Mouse (Mus musculus): ENCODE measurements around the gene Arpc3. TPM values are rescaled to one million over a fixed set of nuclear protein-coding genes. Genes with fewer than 3 reads are reported as not detected.

The Arpc3 gene
- total and polyA plus RNA-seq, 3 experiments, result 112 to 287 (median 250) TPM

Other genes starting within 250 kb of the Arpc3 start
- 100 to 1,000 TPM; 181 to 207 TPM for gene Ppp1cc, start 233.6 kb upstream of the Arpc3 start, total RNA-seq (2021)
- gene Ppp1cc, start 233.6 kb upstream of the Arpc3 start, polyA plus RNA-seq (2012; rRNA removed), result 36.4 and 36.6 TPM in 2 replicates
- gene Hvcn1, start 185.1 kb upstream of the Arpc3 start, total RNA-seq (2021), result 1 to 10 TPM; 1.8 to 2.4 TPM
- 2.5 and 3.7 TPM in 2 replicates for gene Hvcn1, start 185.1 kb upstream of the Arpc3 start, polyA plus RNA-seq (2012; rRNA removed)
- gene Tctn1, start 127.4 kb upstream of the Arpc3 start, total RNA-seq (2021), result 10 to 100 TPM; 11.4 to 14.2 TPM
- gene Tctn1, start 127.4 kb upstream of the Arpc3 start, polyA plus RNA-seq (2012; rRNA removed), result 47.0 and 58.3 TPM in 2 replicates
- 10 to 100 TPM; 52.0 to 63.4 TPM for gene Pptc7, start 107.5 kb upstream of the Arpc3 start, total RNA-seq (2021)
- 46.3 and 57.5 TPM in 2 replicates for gene Pptc7, start 107.5 kb upstream of the Arpc3 start, polyA plus RNA-seq (2012; rRNA removed)
- 1 to 10 TPM; 1.9 to 2.8 TPM for gene Rad9b, start 37.6 kb upstream of the Arpc3 start, total RNA-seq (2021)
- gene Rad9b, start 37.6 kb upstream of the Arpc3 start, polyA plus RNA-seq (2012; rRNA removed), result 2.3 and 2.4 TPM in 2 replicates
- gene Vps29, start 37.5 kb upstream of the Arpc3 start, total RNA-seq (2021), result 100 to 1,000 TPM; 128 to 165 TPM
- gene Vps29, start 37.5 kb upstream of the Arpc3 start, polyA plus RNA-seq (2012; rRNA removed), result 13.1 and 18.5 TPM in 2 replicates
- gene Gpn3, start 20.0 kb upstream of the Arpc3 start, total RNA-seq (2021), result 10 to 100 TPM; 24.6 to 32.6 TPM
- 48.0 and 62.7 TPM in 2 replicates for gene Gpn3, start 20.0 kb upstream of the Arpc3 start, polyA plus RNA-seq (2012; rRNA removed)
- gene Fam216a, start 19.5 kb upstream of the Arpc3 start, total RNA-seq (2021), result 10 to 100 TPM; 24.2 to 38.5 TPM
- gene Fam216a, start 19.5 kb upstream of the Arpc3 start, polyA plus RNA-seq (2012; rRNA removed), result 24.7 and 27.4 TPM in 2 replicates
- 10 to 100 TPM; 42.0 to 46.8 TPM for gene Anapc7, start 29.8 kb downstream of the Arpc3 start, total RNA-seq (2021)
- gene Anapc7, start 29.8 kb downstream of the Arpc3 start, polyA plus RNA-seq (2012; rRNA removed), result 41.5 and 42.8 TPM in 2 replicates
- gene Atp2a2, start 110.3 kb downstream of the Arpc3 start, total RNA-seq (2021), result 100 to 1,000 TPM; 159 to 186 TPM
- 50.5 and 66.8 TPM in 2 replicates for gene Atp2a2, start 110.3 kb downstream of the Arpc3 start, polyA plus RNA-seq (2012; rRNA removed)
- gene Ift81, start 222.6 kb downstream of the Arpc3 start, total RNA-seq (2021), result 10 to 100 TPM in 1 of 2 experiments, 1 to 10 TPM in 1; 6.5 to 15.7 TPM
- 1.4 and 2.2 TPM in 2 replicates for gene Ift81, start 222.6 kb downstream of the Arpc3 start, polyA plus RNA-seq (2012; rRNA removed)